Mouse (Mus musculus) heart, postnatal 0 days (tissue): ENCODE data around the gene Chodl.

Source experiments
- CTCF ChIP-seq: IDR thresholded peaks from 2 replicates; pipeline ENCODE4 v1.5.1; 2016; ENCODE audit warnings: antibody characterized with exemption, control low read depth, low read depth
- EP300 ChIP-seq: IDR thresholded peaks from 2 replicates; pipeline ENCODE4 v1.6.1; 2016; ENCODE audit warnings: antibody characterized with exemption, low read depth

GRCm38 (mm10) chr16:78974099-78974498, 43.4 kb downstream of the Chodl start:
- TF ChIP-seq CTCF (no peak), EP300 (no peak)
